Mouse (Mus musculus): ENCODE measurements around the gene Hoxc4.

The Hoxc4 gene

GRCm38 (mm10) chr15:103011928-103012486 is 6.7 kb upstream of the Hoxc4 start:
- no peak for DNase-seq (ENCODE audit: low read depth, low spot score)

- peak; percentile 8 for DNase-seq (ENCODE audit: low read depth, low spot score)
Observed at GRCm38 (mm10) chr15:103013238-103013984, 5.3 kb upstream of the Hoxc4 start.

GRCm38 (mm10) chr15:103014166-103015008 is 4.3 kb upstream of the Hoxc4 start:
- DNase-seq (ENCODE audit: low read depth, low spot score) = no peak

GRCm38 (mm10) chr15:103015009-103015399 is 3.7 kb upstream of the Hoxc4 start:
- no peak for DNase-seq (ENCODE audit: low read depth, low spot score)

- DNase-seq (ENCODE audit: low read depth, low spot score) = no peak
Observed at GRCm38 (mm10) chr15:103015406-103016166, 3.1 kb upstream of the Hoxc4 start.

- no peak for DNase-seq (ENCODE audit: low read depth, low spot score)
Observed at GRCm38 (mm10) chr15:103020899-103021418, 2.2 kb downstream of the Hoxc4 start.

- no peak for DNase-seq (ENCODE audit: low read depth, low spot score)
Observed at GRCm38 (mm10) chr15:103021544-103021943, 2.8 kb downstream of the Hoxc4 start.

GRCm38 (mm10) chr15:103024131-103024530 is 5.4 kb downstream of the Hoxc4 start:
- DNase-seq (ENCODE audit: low read depth, low spot score) = no peak

GRCm38 (mm10) chr15:103027266-103028235 is 8.8 kb downstream of the Hoxc4 start:
- DNase-seq (ENCODE audit: low read depth, low spot score) = no peak

- no peak for DNase-seq (ENCODE audit: low read depth, low spot score)
Observed at GRCm38 (mm10) chr15:103028916-103029512, 10.3 kb downstream of the Hoxc4 start.

- DNase-seq (ENCODE audit: low read depth, low spot score) = no peak
Observed at GRCm38 (mm10) chr15:103030142-103030541, 11.4 kb downstream of the Hoxc4 start.

GRCm38 (mm10) chr15:103032167-103032566 is 13.4 kb downstream of the Hoxc4 start:
- DNase-seq (ENCODE audit: low read depth, low spot score) = no peak

- DNase-seq (ENCODE audit: low read depth, low spot score) = no peak
Observed at GRCm38 (mm10) chr15:103032646-103033575, 14.2 kb downstream of the Hoxc4 start.

GRCm38 (mm10) chr15:103034043-103034806 is 15.5 kb downstream of the Hoxc4 start:
- no peak for DNase-seq (ENCODE audit: low read depth, low spot score)

GRCm38 (mm10) chr15:103034807-103035547 is 16.2 kb downstream of the Hoxc4 start:
- DNase-seq (ENCODE audit: low read depth, low spot score) = no peak

- DNase-seq (ENCODE audit: low read depth, low spot score) = no peak
Observed at GRCm38 (mm10) chr15:103035548-103035881, 16.8 kb downstream of the Hoxc4 start.

GRCm38 (mm10) chr15:103037579-103037978 is 18.8 kb downstream of the Hoxc4 start:
- DNase-seq (ENCODE audit: low read depth, low spot score) = no peak

Data from c-Kit-negative CD71-positive TER-119-positive erythroid progenitor cells, embryonic 14.5 days (primary cell).